Mouse (Mus musculus) monocyte, adult 5-6 weeks (primary cell): ENCODE measurements around the gene Cdk7. TPM values are rescaled to one million over a fixed set of nuclear protein-coding genes. Genes with fewer than 3 reads are reported as not detected.

ENCODE experiments used
- ATAC-seq: fragments of 153-309, 156-312 bp; replicated peaks from 2 replicates; pipeline ENCODE4 v1.8.0; 2017; ENCODE audit warnings: mild to moderate bottlenecking; ENCODE audit not compliant: low TSS enrichment, insufficient number of reproducible peaks, severe bottlenecking, poor library complexity, low FRiP score
- total RNA-seq: library from RNA; stranded (forward); fragments of 200-1000, 200-491, 200-594 nt; gene quantifications from 3 replicates; pipeline ENCODE4 v1.2.3, GENCODE M21; 2017

Gene Cdk7
- total RNA-seq, 1 experiment from 2014 or later = 26.1 TPM

DNA sequence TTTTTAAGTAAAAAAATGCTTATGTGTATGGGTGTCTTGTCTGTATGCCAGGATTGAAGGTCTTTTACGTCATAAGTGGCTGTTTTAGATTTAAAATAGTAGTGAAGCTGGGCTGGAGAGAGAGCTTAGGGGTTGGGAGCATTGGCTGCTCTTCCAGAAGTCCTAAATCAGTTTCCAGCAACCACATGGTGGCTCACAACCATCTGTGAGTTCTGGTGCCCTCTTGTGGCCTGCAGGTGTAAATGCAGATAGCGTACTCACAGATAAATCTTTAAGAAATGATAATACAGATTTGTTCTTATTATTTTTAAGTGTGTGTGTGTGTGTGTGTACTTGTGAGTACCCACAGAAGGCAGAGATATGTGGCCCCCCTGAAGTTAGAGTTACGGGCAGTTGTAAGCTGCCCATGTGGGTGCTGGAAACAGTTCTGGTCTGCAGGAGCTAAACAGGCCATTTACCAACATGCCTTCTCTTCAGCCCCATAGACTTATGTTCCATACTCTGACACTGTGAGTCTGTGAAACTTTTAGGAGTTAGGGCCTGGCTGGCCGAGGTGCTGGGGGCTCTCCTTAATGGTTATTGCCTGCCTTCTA, 70.8 kb downstream of the Cdk7 start:
- peak; percentile 63; the same call in 1 of the 2 replicates for ATAC-seq

DNA sequence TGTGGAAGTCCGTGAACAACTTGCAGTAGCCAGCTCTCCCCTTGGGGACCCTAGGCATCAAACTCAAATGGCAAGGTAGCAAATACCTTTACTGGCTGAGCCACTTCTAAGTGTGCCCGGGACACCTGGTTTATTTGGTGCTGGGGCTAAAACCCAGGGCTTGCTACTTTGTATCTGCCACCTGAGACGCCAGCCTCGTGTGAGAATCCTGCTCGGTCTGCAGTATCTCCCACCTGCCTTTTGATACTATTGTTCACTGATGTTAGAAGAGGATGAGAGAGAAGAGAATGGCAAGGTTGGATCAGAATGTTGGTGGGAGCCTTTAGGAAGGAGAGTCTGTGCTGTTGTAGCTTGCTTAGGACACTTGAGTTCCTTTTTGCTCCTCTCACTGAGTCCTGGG, 72.6 kb downstream of the Cdk7 start:
- no peak for ATAC-seq

Other genes starting within 250 kb of the Cdk7 start
- gene Gtf2h2, start 238.4 kb downstream of the Cdk7 start, total RNA-seq = 77.8 to 87.0 TPM (median 86.4 TPM) in 3 replicates
- not detected in 3 replicates for gene Ocln, start 178.2 kb downstream of the Cdk7 start, total RNA-seq
- 0.86 to 3.1 TPM (median 2.8 TPM) in 3 replicates for gene Marveld2, start 114.0 kb downstream of the Cdk7 start, total RNA-seq
- 102 to 141 TPM (median 133 TPM) in 3 replicates for gene Ak6, start 80.0 kb downstream of the Cdk7 start, total RNA-seq
- gene Rad17, start 79.9 kb downstream of the Cdk7 start, total RNA-seq = 25.1 to 42.9 TPM (median 36.4 TPM) in 3 replicates
- gene Taf9, start 79.4 kb downstream of the Cdk7 start, total RNA-seq = 4.0 to 27.9 TPM (median 7.6 TPM) in 3 replicates
- gene Ccdc125, start 61.2 kb downstream of the Cdk7 start, total RNA-seq = 43.9 to 51.2 TPM (median 46.1 TPM) in 3 replicates
- gene Mrps36, start 13.7 kb upstream of the Cdk7 start, total RNA-seq = 24.7 to 40.9 TPM (median 39.2 TPM) in 3 replicates
- gene Cenph, start 45.0 kb upstream of the Cdk7 start, total RNA-seq = 0.68 to 3.1 TPM (median 2.5 TPM) in 3 replicates
- 1.5 to 1.8 TPM (median 1.6 TPM) in 3 replicates for gene Ccnb1, start 55.6 kb upstream of the Cdk7 start, total RNA-seq
- gene Slc30a5, start 102.5 kb upstream of the Cdk7 start, total RNA-seq = 64.2 to 92.8 TPM (median 72.0 TPM) in 3 replicates